In genomic region chr7:92363800-92364199, GRCm38 (mm10) we compare ENCODE assay signal across 28 mouse cellular contexts.
A peak's percentile ranks its signal among the peaks of the same experiment; 100 is the strongest.
DNase-seq lines count a peak whose midpoint lies in the region; ATAC-seq lines count a peak whose summit lies in the region.
"Had no signal": no experiment of that assay in that cellular context is flagged by ENCODE, and none has a peak within 500 bp of the region (broad histone marks: within the 10 kb centered on the region; RNA-seq: fewer than 3 reads in every experiment).

No protein-coding gene starts in this region.

- H3K9me3 ChIP-seq in embryonic facial prominence, embryonic 11.5 days (replicated peaks; ENCODE audit: control insufficient read depth, low read length), result no peaks in the 10 kb centered on the region
- H3K9me3 ChIP-seq in embryonic facial prominence, embryonic 10.5 days, result no peaks in the 10 kb centered on the region
- H3K9me3 ChIP-seq: embryonic facial prominence, embryonic 15.5 days; forebrain, embryonic 10.5 days; forebrain, embryonic 12.5 days; G1E had no signal

- H3K9ac ChIP-seq in embryonic facial prominence, embryonic 11.5 days (replicated peaks; ENCODE audit: low read length), result no peak overlapping the region
- H3K9ac ChIP-seq: embryonic facial prominence, embryonic 15.5 days; forebrain, embryonic 12.5 days had no signal

- WGBS in embryonic facial prominence, embryonic 11.5 days, result 48% methylated on average over 4 of the region's 4 CpGs
- 68% methylated on average over 4 of the region's 4 CpGs for WGBS in embryonic facial prominence, embryonic 10.5 days

- no peak overlapping the region for H3K4me2 ChIP-seq in embryonic facial prominence, embryonic 11.5 days (ENCODE audit: low read depth, low read length)
- H3K4me2 ChIP-seq: embryonic facial prominence, embryonic 15.5 days; forebrain, embryonic 12.5 days had no signal

- no peak overlapping the region for H3K4me3 ChIP-seq in embryonic facial prominence, embryonic 11.5 days (ENCODE audit: low read depth, low read length)
- no peak overlapping the region for H3K4me3 ChIP-seq in embryonic facial prominence, embryonic 10.5 days
- H3K4me3 ChIP-seq: embryonic facial prominence, embryonic 15.5 days; erythroblast, embryonic 14.5 days; forebrain, embryonic 10.5 days; forebrain, embryonic 12.5 days had no signal

- H3K4me1 ChIP-seq in embryonic facial prominence, embryonic 11.5 days (ENCODE audit: control insufficient read depth, insufficient read depth, low read length), result no peaks in the 10 kb centered on the region
- H3K4me1 ChIP-seq in embryonic facial prominence, embryonic 10.5 days, result peaks cover 8% of the 10 kb centered on the region
- H3K4me1 ChIP-seq: embryonic facial prominence, embryonic 15.5 days; forebrain, embryonic 10.5 days; forebrain, embryonic 12.5 days had no signal

- peak; percentile 63 for DNase-seq in embryonic facial prominence, embryonic 11.5 days (ENCODE audit: low spot score)
- DNase-seq in embryonic facial prominence, embryonic 10.5 days (ENCODE audit: low spot score), result no peak
- DNase-seq in retina, postnatal 1 day, result peak; percentile 14
- no peak for DNase-seq in retina, embryonic 14.5 days (ENCODE audit: low spot score)
- DNase-seq in forelimb bud, embryonic 11.5 days (ENCODE audit: low read depth, low spot score), result peak; percentile 35
- no peak for DNase-seq in heart, adult 8-10 months (ENCODE audit: low spot score)
- no peak for DNase-seq in kidney, postnatal 4 days
- DNase-seq: adrenal gland, adult 8-10 months; adrenal gland, postnatal 14 days; B cell, adult 2 months; cerebellum, adult 11 months; cerebellum, adult 18-20 months; cerebellum, adult 8-10 months; cerebellum, adult 9-11 months; cerebellum, postnatal 14 days; cerebellum, postnatal 36 days; embryo, embryonic 11 days had no signal

- H3K36me3 ChIP-seq in embryonic facial prominence, embryonic 11.5 days (replicated peaks; ENCODE audit: control insufficient read depth, insufficient read depth, low read depth, low read length), result no peaks in the 10 kb centered on the region
- H3K36me3 ChIP-seq in embryonic facial prominence, embryonic 10.5 days (replicated peaks), result no peaks in the 10 kb centered on the region
- H3K36me3 ChIP-seq: embryonic facial prominence, embryonic 15.5 days; forebrain, embryonic 10.5 days; forebrain, embryonic 12.5 days; G1E had no signal

- no peaks in the 10 kb centered on the region for H3K27me3 ChIP-seq in embryonic facial prominence, embryonic 11.5 days (ENCODE audit: control insufficient read depth, insufficient read depth, low read length)
- H3K27me3 ChIP-seq in embryonic facial prominence, embryonic 10.5 days (replicated peaks; ENCODE audit: low read depth, poor library complexity, severe bottlenecking), result no peaks in the 10 kb centered on the region
- H3K27me3 ChIP-seq: CH12.LX; embryonic facial prominence, embryonic 15.5 days; forebrain, embryonic 12.5 days; Patski had no signal

- peak; percentile 76; the same call in 1 of the 2 replicates for ATAC-seq in embryonic facial prominence, embryonic 11.5 days (replicated peaks; ENCODE audit: insufficient number of reproducible peaks, low FRiP score, low TSS enrichment, low read depth)
- ATAC-seq: activated CD4-positive, CD25-positive, alpha-beta regulatory T cell, adult 4 months; CD4-positive, CD25-positive, alpha-beta regulatory T cell, adult 4 months; forebrain, embryonic 14.5 days; forebrain, embryonic 16.5 days; Patski had no signal

- H3K27ac ChIP-seq in embryonic facial prominence, embryonic 11.5 days (replicated peaks; ENCODE audit: low read depth, low read length), result no peak overlapping the region
- no peak overlapping the region for H3K27ac ChIP-seq in embryonic facial prominence, embryonic 10.5 days (replicated peaks)
- H3K27ac ChIP-seq: embryonic facial prominence, embryonic 15.5 days; forebrain, embryonic 10.5 days; forebrain, embryonic 12.5 days had no signal

Comparison
In these comparisons a context has a peak if more than half of its experiments do, and no peak if none do; other contexts are left out.
1. DNase-seq: peak in embryonic facial prominence, embryonic 11.5 days (single experiment), retina, postnatal 1 day (single experiment) and forelimb bud, embryonic 11.5 days (single experiment); none in embryonic facial prominence, embryonic 10.5 days (single experiment), retina, embryonic 14.5 days (single experiment), heart, adult 8-10 months (single experiment) and kidney, postnatal 4 days (0 of 2).